Mouse (Mus musculus): Measurements from ENCODE around the gene Tank.

Gene Tank

GRCm38 (mm10) chr2:61655382-61656281 lies 77.2 kb downstream of the Tank start:
- DNase-seq (ENCODE audit: low read depth, low spot score) = peak; percentile 73

GRCm38 (mm10) chr2:61656421-61657411 lies 78.3 kb downstream of the Tank start:
- DNase-seq (ENCODE audit: low read depth, low spot score) = peak; percentile 92

- DNase-seq (ENCODE audit: low read depth, low spot score) = no peak
These were observed 80.9 kb downstream of the Tank start for GRCm38 (mm10) chr2:61659254-61659653.

GRCm38 (mm10) chr2:61662833-61663232 lies 84.4 kb downstream of the Tank start:
- DNase-seq (ENCODE audit: low read depth, low spot score) = no peak

GRCm38 (mm10) chr2:61663573-61664241 lies 85.3 kb downstream of the Tank start:
- no peak for DNase-seq (ENCODE audit: low read depth, low spot score)

- no peak for DNase-seq (ENCODE audit: low read depth, low spot score)
These were observed 89.0 kb downstream of the Tank start for GRCm38 (mm10) chr2:61667420-61667819.

- no peak for DNase-seq (ENCODE audit: low read depth, low spot score)
These were observed 89.9 kb downstream of the Tank start for GRCm38 (mm10) chr2:61668260-61668659.

- no peak for DNase-seq (ENCODE audit: low read depth, low spot score)
These were observed 96.2 kb downstream of the Tank start for GRCm38 (mm10) chr2:61674555-61674954.

GRCm38 (mm10) chr2:61681572-61681971 lies 103.2 kb downstream of the Tank start:
- no peak for DNase-seq (ENCODE audit: low read depth, low spot score)

GRCm38 (mm10) chr2:61686533-61686932 lies 108.1 kb downstream of the Tank start:
- DNase-seq (ENCODE audit: low read depth, low spot score) = no peak

GRCm38 (mm10) chr2:61689086-61689485 lies 110.7 kb downstream of the Tank start:
- peak; percentile 45 for DNase-seq (ENCODE audit: low read depth, low spot score)
